Mouse (Mus musculus) midbrain, embryonic 15.5 days (tissue): ENCODE measurements around the gene Gde1. TPM values are rescaled to one million over a fixed set of nuclear protein-coding genes. Genes with fewer than 3 reads are reported as not detected.

Source experiments
- ATAC-seq: fragments of 200-750 bp; cut with Nextera tagmentation; replicated peaks from 2 replicates; pipeline ENCODE4 v1.8.0; 2017; ENCODE audit warnings: moderate TSS enrichment
- H3K27ac ChIP-seq: fragments of 300-500 bp; sonication (generic); 2 replicates; pipeline ENCODE4 v1.5.1; 2015; ENCODE audit warnings: mild to moderate bottlenecking, inconsistent platforms
- H3K27me3 ChIP-seq: fragments of 300-500 bp; sonication (generic); replicated peaks from 2 replicates; pipeline ENCODE4 v1.6.1; 2015; ENCODE audit warnings: inconsistent platforms
- H3K36me3 ChIP-seq: fragments of 300-500 bp; sonication (generic); replicated peaks from 2 replicates; pipeline ENCODE4 v1.6.1; 2015; ENCODE audit warnings: inconsistent platforms
- H3K4me1 ChIP-seq: fragments of 300-500 bp; sonication (generic); 2 replicates; pipeline ENCODE4 v1.6.1; 2015; ENCODE audit warnings: inconsistent platforms
- H3K4me2 ChIP-seq: fragments of 300-500 bp; sonication (generic); 2 replicates; pipeline ENCODE4 v1.6.1; 2015; ENCODE audit warnings: inconsistent platforms, mild to moderate bottlenecking, moderate library complexity
- H3K4me3 ChIP-seq: fragments of 300-500 bp; sonication (generic); 2 replicates; pipeline ENCODE4 v1.5.1; 2015; ENCODE audit warnings: mild to moderate bottlenecking, inconsistent platforms
- H3K9ac ChIP-seq: fragments of 300-500 bp; sonication (generic); 2 replicates; pipeline ENCODE4 v1.6.1; 2015; ENCODE audit warnings: mild to moderate bottlenecking, inconsistent platforms
- H3K9me3 ChIP-seq: fragments of 300-500 bp; sonication (generic); 2 replicates; pipeline ENCODE4 v1.6.1; 2016; ENCODE audit warnings: inconsistent platforms
- WGBS: fragments of 180-500 bp; shearing (Covaris S2); methylation state at CpG from one replicate; pipeline ENCODE4 v1.1.7; 2015; ENCODE audit warnings: mixed read lengths; 5-methylcytosine and 5-hydroxymethylcytosine counted together
- polyA plus RNA-seq: library from polyadenylated mRNA; unstranded; fragments of >200 nt; fragmentation: Nextera tagmentation; extraction: Ambion mirVana; gene quantifications from 2 replicates; pipeline ENCODE4 v1.2.1, GENCODE M21; 2015

The Gde1 gene
- 186 and 194 TPM in 2 replicates for polyA plus RNA-seq

- H3K27ac ChIP-seq = peak within 1 kb of the TSS; percentile 93
- peak within 1 kb of the TSS; percentile 77 for H3K4me3 ChIP-seq
- peaks cover 28% of the 10 kb centered on the region for H3K4me1 ChIP-seq
- under 1% methylated on average over 66 of the region's 66 CpGs for WGBS
- H3K9me3 ChIP-seq = no peaks in the 10 kb centered on the region
- ATAC-seq = peak; percentile 95
- H3K4me2 ChIP-seq = peak within 1 kb of the TSS; percentile 53
- peak within 1 kb of the TSS; percentile 87 for H3K9ac ChIP-seq
- H3K36me3 ChIP-seq = no peaks in the 10 kb centered on the region
- no peaks in the 10 kb centered on the region for H3K27me3 ChIP-seq
Observed at GRCm38 (mm10) chr7:118705101-118705961, at the start of gene Gde1. Gene Gde1, minus strand, starts transcription at chr7:118705778.

DNA sequence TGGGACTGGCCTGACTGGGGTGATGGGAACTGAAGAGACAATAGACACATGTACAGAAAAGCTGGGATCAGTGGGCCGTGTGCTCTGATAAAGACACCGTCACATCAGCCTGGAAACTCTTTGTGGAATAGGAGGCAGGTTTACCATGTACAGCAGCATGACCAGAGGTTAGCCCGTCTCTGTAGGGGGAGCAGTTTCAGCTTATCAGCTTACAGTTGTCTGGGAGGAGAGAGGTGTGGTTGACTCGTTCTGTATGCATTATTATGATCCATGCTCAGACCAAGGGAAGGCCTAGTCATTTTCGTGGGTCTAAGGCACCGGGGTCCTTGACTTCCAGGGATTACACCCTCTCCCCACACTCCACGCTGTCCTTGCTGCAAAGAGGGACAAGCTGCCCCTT, 46.0 kb upstream of the Gde1 start:
- 87% methylated on average over 7 of the region's 7 CpGs for WGBS
- H3K36me3 ChIP-seq = peaks cover 75% of the 10 kb centered on the region
- H3K4me1 ChIP-seq = no peaks in the 10 kb centered on the region
- H3K4me3 ChIP-seq = no peak overlapping the region
- no peak overlapping the region for H3K4me2 ChIP-seq
- ATAC-seq = no peak
- no peaks in the 10 kb centered on the region for H3K9me3 ChIP-seq
- H3K27me3 ChIP-seq = no peaks in the 10 kb centered on the region
- no peak overlapping the region for H3K27ac ChIP-seq
- no peak overlapping the region for H3K9ac ChIP-seq

- no peaks in the 10 kb centered on the region for H3K27me3 ChIP-seq
- H3K4me3 ChIP-seq = no peak overlapping the region
- no peaks in the 10 kb centered on the region for H3K9me3 ChIP-seq
- no peak overlapping the region for H3K4me2 ChIP-seq
- H3K4me1 ChIP-seq = no peaks in the 10 kb centered on the region
- no peak overlapping the region for H3K9ac ChIP-seq
- 87% methylated on average over 8 of the region's 8 CpGs for WGBS
- ATAC-seq = no peak
- no peak overlapping the region for H3K27ac ChIP-seq
- peaks cover 74% of the 10 kb centered on the region for H3K36me3 ChIP-seq
Observed at GRCm38 (mm10) chr7:118749706-118750105, 44.1 kb upstream of the Gde1 start.

DNA sequence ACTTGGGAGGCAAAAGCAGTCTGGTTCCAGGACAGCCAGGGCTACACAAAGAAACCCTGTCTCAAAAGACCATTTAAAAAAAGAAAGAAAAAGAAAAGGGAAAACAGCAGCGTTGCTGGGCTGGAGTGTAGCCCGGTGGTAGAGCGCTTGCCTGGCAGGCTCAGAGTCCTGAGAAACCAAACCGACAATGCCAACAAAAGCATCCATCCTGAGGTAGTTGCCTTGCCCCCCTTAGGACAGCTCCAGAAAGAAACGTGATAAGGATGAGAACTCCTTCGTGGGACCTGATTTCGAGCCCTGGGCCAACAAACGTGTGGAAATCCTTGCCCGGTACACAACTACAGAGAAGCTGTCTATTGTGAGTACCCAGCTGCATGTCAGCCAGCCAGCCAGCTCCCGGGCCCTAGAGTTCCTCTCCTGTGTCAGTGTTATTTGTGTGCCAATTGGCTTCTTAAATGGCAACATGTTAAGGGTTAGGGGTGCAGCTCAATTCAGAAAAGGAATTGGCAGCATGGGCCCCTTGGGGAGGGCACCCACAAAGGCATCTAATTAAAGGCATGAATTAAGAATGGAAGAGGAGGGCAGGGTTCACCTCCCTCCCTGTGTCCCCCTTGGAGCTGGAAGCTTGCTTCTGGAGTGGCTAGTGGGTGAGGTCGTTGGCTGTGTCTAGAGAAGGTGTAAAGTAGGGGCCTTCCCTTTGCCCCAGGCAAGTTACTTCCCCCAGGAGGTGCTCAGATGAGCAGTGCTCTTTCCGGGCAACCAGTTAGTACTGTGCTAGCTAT, 42.5 kb upstream of the Gde1 start:
- Histone ChIP-seq H3K4me1 (no peaks in the 10 kb centered on the region), H3K27me3 (no peaks in the 10 kb centered on the region), H3K4me3 (no peak overlapping the region), H3K9ac (no peak overlapping the region), H3K9me3 (no peaks in the 10 kb centered on the region), H3K4me2 (no peak overlapping the region), H3K36me3 (peaks cover 66% of the 10 kb centered on the region), H3K27ac (no peak overlapping the region)
- 83% methylated on average over 12 of the region's 12 CpGs for WGBS
- peak; percentile 53 for ATAC-seq

GRCm38 (mm10) chr7:118744766-118745165, 39.2 kb upstream of the Gde1 start:
- Histone ChIP-seq H3K4me2 (no peak overlapping the region), H3K9ac (no peak overlapping the region), H3K4me3 (no peak overlapping the region), H3K4me1 (peaks cover 19% of the 10 kb centered on the region), H3K27me3 (no peaks in the 10 kb centered on the region), H3K27ac (no peak overlapping the region), H3K9me3 (no peaks in the 10 kb centered on the region), H3K36me3 (peaks cover 35% of the 10 kb centered on the region)
- ATAC-seq = no peak
- WGBS = 94% methylated on average over 5 of the region's 5 CpGs

- no peak overlapping the region for H3K4me3 ChIP-seq
- ATAC-seq = no peak
- no peaks in the 10 kb centered on the region for H3K9me3 ChIP-seq
- H3K4me2 ChIP-seq = peak overlapping the region; percentile 11; the same call in 1 of the 2 replicates
- no peaks in the 10 kb centered on the region for H3K27me3 ChIP-seq
- H3K27ac ChIP-seq = no peak overlapping the region
- 88% methylated on average over 6 of the region's 6 CpGs for WGBS
- H3K9ac ChIP-seq = no peak overlapping the region
- peaks cover 19% of the 10 kb centered on the region for H3K4me1 ChIP-seq
- H3K36me3 ChIP-seq = peaks cover 22% of the 10 kb centered on the region
Observed at GRCm38 (mm10) chr7:118742278-118742677, 36.7 kb upstream of the Gde1 start.

GRCm38 (mm10) chr7:118740532-118741338, 35.2 kb upstream of the Gde1 start:
- H3K9me3 ChIP-seq = no peaks in the 10 kb centered on the region
- H3K9ac ChIP-seq = peak overlapping the region; percentile 75
- H3K4me2 ChIP-seq = peak overlapping the region; percentile 79
- H3K4me3 ChIP-seq = peak overlapping the region; percentile 87
- H3K4me1 ChIP-seq = peaks cover 19% of the 10 kb centered on the region
- ATAC-seq = peak; percentile 96
- peaks cover 17% of the 10 kb centered on the region for H3K36me3 ChIP-seq
- H3K27ac ChIP-seq = peak overlapping the region; percentile 91
- no peaks in the 10 kb centered on the region for H3K27me3 ChIP-seq
- 2% methylated on average over 41 of the region's 41 CpGs for WGBS

- under 1% methylated on average over 16 of the region's 16 CpGs for WGBS
- peak within 1 kb of the TSS; percentile 75 for H3K9ac ChIP-seq
- H3K4me2 ChIP-seq = peak within 1 kb of the TSS; percentile 79
- peak within 1 kb of the TSS; percentile 87 for H3K4me3 ChIP-seq
- H3K27me3 ChIP-seq = no peaks in the 10 kb centered on the region
- peaks cover 19% of the 10 kb centered on the region for H3K4me1 ChIP-seq
- peak within 1 kb of the TSS; percentile 91 for H3K27ac ChIP-seq
- no peaks in the 10 kb centered on the region for H3K9me3 ChIP-seq
- peaks cover 18% of the 10 kb centered on the region for H3K36me3 ChIP-seq
- ATAC-seq = peak; percentile 91
Observed at GRCm38 (mm10) chr7:118739975-118740531, 34.5 kb upstream of the Gde1 start, which contains the start of gene Vps35l. Gene Vps35l, plus strand, starts transcription at chr7:118740226.

GRCm38 (mm10) chr7:118738730-118739129, 33.2 kb upstream of the Gde1 start:
- no peak for ATAC-seq
- no peak overlapping the region for H3K9ac ChIP-seq
- 67% methylated on average over 1 of the region's 1 CpGs for WGBS
- H3K27ac ChIP-seq = no peak overlapping the region
- H3K27me3 ChIP-seq = no peaks in the 10 kb centered on the region
- no peaks in the 10 kb centered on the region for H3K9me3 ChIP-seq
- H3K36me3 ChIP-seq = peaks cover 23% of the 10 kb centered on the region
- peaks cover 19% of the 10 kb centered on the region for H3K4me1 ChIP-seq
- no peak overlapping the region for H3K4me3 ChIP-seq
- no peak overlapping the region for H3K4me2 ChIP-seq

DNA sequence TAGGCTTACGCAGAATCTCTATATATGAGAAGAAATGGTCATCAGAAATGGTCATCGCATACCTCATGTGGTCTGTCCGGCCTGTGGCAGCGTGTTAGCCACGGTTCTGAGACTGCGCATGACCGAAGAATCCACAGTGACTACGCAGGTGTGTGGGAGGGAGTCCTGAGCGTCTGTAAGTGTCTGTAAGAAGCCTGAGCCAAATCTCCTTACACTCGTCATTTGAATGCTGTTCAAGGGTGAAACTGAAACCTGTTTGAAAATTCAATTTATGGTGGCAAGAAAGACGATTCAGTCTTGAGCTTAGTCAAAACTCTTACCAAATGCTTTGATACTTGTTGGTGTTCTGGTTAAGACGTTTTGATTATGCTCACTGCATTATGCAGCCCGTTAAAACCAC, 27.6 kb upstream of the Gde1 start:
- no peak overlapping the region for H3K9ac ChIP-seq
- 94% methylated on average over 13 of the region's 13 CpGs for whole genome bisulfite sequencing
- no peak overlapping the region for H3K27ac ChIP-seq
- peaks cover 50% of the 10 kb centered on the region for H3K36me3 ChIP-seq
- H3K9me3 ChIP-seq = no peaks in the 10 kb centered on the region
- no peak overlapping the region for H3K4me3 ChIP-seq
- H3K4me2 ChIP-seq = no peak overlapping the region
- no peak for ATAC-seq
- H3K27me3 ChIP-seq = no peaks in the 10 kb centered on the region
- no peaks in the 10 kb centered on the region for H3K4me1 ChIP-seq

DNA sequence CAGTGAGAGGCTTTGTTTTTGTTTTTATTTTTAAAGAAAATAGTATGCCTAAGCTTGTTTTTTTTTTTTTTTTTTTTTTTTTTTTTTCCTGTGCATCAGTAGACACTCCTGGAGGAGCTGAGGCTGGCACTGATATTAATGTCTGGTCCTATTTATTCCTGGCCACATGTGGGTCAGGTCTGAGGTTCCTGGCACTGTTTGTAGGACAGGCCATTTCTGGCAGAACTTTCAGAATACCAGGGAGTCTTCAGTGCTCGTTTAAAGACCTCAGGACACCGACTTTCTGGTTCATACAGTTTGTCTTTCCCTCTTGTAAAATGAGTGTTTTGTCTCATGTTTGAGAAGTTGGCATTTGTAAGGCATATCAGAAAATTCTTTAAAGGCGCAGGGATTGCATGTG, 26.2 kb upstream of the Gde1 start:
- H3K27ac ChIP-seq = no peak overlapping the region
- 95% methylated on average over 3 of the region's 3 CpGs for WGBS
- H3K27me3 ChIP-seq = no peaks in the 10 kb centered on the region
- no peak overlapping the region for H3K9ac ChIP-seq
- peaks cover 51% of the 10 kb centered on the region for H3K36me3 ChIP-seq
- H3K4me1 ChIP-seq = no peaks in the 10 kb centered on the region
- no peak for ATAC-seq
- no peak overlapping the region for H3K4me3 ChIP-seq
- H3K4me2 ChIP-seq = no peak overlapping the region
- no peaks in the 10 kb centered on the region for H3K9me3 ChIP-seq
